In the genomic region with DNA sequence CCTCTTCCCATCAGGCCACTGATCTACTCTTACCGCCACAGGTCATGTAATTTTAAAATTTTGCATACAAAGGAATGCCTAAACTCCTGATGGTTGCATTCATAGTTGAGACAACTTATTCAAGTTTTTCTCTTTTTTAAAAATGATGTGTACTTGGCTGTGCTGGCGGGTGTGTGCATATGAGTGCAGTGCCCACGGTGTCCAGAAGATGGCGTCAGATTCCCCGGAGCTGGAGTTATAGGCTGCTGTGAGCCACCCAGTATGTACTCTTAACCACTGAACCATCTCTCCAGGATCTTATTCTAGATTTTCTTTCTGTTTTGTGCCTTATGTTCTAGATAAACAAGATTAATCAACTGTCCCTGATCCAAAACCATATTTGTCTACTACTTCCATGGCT, we compare ENCODE assay signal across 23 mouse cellular contexts.
DNase-seq lines count a peak whose midpoint lies in the region; ATAC-seq and TF ChIP-seq lines count a peak whose summit lies in the region.
"Had no signal": no experiment of that assay in that cellular context is flagged by ENCODE, and none has a peak within 500 bp of the region (broad histone marks: within the 10 kb centered on the region; RNA-seq: fewer than 3 reads in every experiment).

No protein-coding gene starts in this region.

- H3K36me3 ChIP-seq in heart, postnatal 0 days (replicated peaks; ENCODE audit: control insufficient read depth, insufficient read depth, low read length): no peaks in the 10 kb centered on the region
- H3K36me3 ChIP-seq in heart, embryonic 10.5 days: no peaks in the 10 kb centered on the region
- H3K36me3 ChIP-seq in lung, postnatal 0 days (ENCODE audit: insufficient read depth, low read length): no peaks in the 10 kb centered on the region
- no peaks in the 10 kb centered on the region for H3K36me3 ChIP-seq in ES-E14 (ENCODE audit: control insufficient read depth, insufficient read depth, low read length, poor library complexity, severe bottlenecking)
- H3K36me3 ChIP-seq in embryonic facial prominence, embryonic 15.5 days: no peaks in the 10 kb centered on the region
- H3K36me3 ChIP-seq in forebrain, embryonic 13.5 days (ENCODE audit: poor library complexity, severe bottlenecking): no peaks in the 10 kb centered on the region
- H3K36me3 ChIP-seq: hindbrain, embryonic 15.5 days; liver, embryonic 13.5 days had no signal

- TF ChIP-seq CTCF in heart, postnatal 0 days (IDR thresholded peaks at IDR 0.05; ENCODE audit: low read depth): 0 out of 2 replicates have a peak, but pooled peaks have one; percentile 6
- TF ChIP-seq CTCF in lung, postnatal 0 days (IDR thresholded peaks at IDR 0.05): peak; percentile 21; the same call in 1 of the 2 replicates

- no peak for DNase-seq in heart, postnatal 0 days (ENCODE audit: low spot score)
- DNase-seq in heart, embryonic 10.5 days (ENCODE audit: low spot score): no peak
- no peak for DNase-seq in lung, postnatal 0 days (ENCODE audit: low spot score)
- DNase-seq in lung, adult 18-20 months: no peak
- DNase-seq in ES-E14 (ENCODE audit: low read depth, low spot score): no peak
- no peak for DNase-seq in adrenal gland, postnatal 25 days
- DNase-seq: B cell, adult 2 months; cerebellum, postnatal 14 days; gastrocnemius, postnatal 14 days; heart, postnatal 36 days; kidney, adult 8-10 months; layer of hippocampus, postnatal 36 days; left cerebral cortex, postnatal 4 days; liver, embryonic 13.5 days; lung, postnatal 14 days; thymus, adult 2 months had no signal

- H3K9ac ChIP-seq in heart, postnatal 0 days (replicated peaks; ENCODE audit: low read depth, low read length): no peak overlapping the region
- no peak overlapping the region for H3K9ac ChIP-seq in lung, postnatal 0 days (replicated peaks; ENCODE audit: low read depth)
- H3K9ac ChIP-seq in ES-E14 (ENCODE audit: insufficient read depth, low read depth, low read length, poor library complexity, severe bottlenecking): no peak overlapping the region
- H3K9ac ChIP-seq in embryonic facial prominence, embryonic 15.5 days: no peak overlapping the region
- no peak overlapping the region for H3K9ac ChIP-seq in forebrain, embryonic 13.5 days
- H3K9ac ChIP-seq: hindbrain, embryonic 15.5 days; liver, embryonic 13.5 days had no signal

- 0 out of 2 replicates have a peak, but pooled peaks cover 7% of the 10 kb centered on the region for H3K9me3 ChIP-seq in heart, postnatal 0 days (replicated peaks; ENCODE audit: control insufficient read depth, low read length)
- H3K9me3 ChIP-seq in heart, embryonic 10.5 days: no peaks in the 10 kb centered on the region
- H3K9me3 ChIP-seq in lung, postnatal 0 days (ENCODE audit: low read length): no peaks in the 10 kb centered on the region
- H3K9me3 ChIP-seq in ES-E14 (ENCODE audit: control insufficient read depth, insufficient read depth, low read depth, low read length): peaks cover 2% of the 10 kb centered on the region; the same call in 1 of the 2 replicates
- no peaks in the 10 kb centered on the region for H3K9me3 ChIP-seq in embryonic facial prominence, embryonic 15.5 days (replicated peaks)
- H3K9me3 ChIP-seq in forebrain, embryonic 13.5 days (replicated peaks): peaks cover 5% of the 10 kb centered on the region; the same call in 1 of the 2 replicates
- H3K9me3 ChIP-seq: hindbrain, embryonic 15.5 days; liver, embryonic 13.5 days had no signal

- H3K27ac ChIP-seq in heart, postnatal 0 days (ENCODE audit: low read depth): no peak overlapping the region
- no peak overlapping the region for H3K27ac ChIP-seq in heart, embryonic 10.5 days
- H3K27ac ChIP-seq in lung, postnatal 0 days (ENCODE audit: low read length): no peak overlapping the region
- no peak overlapping the region for H3K27ac ChIP-seq in ES-E14 (ENCODE audit: insufficient read depth, low read depth, low read length, poor library complexity, severe bottlenecking)
- 0 out of 2 replicates have a peak overlapping the region, but pooled peaks have one; percentile 35 for H3K27ac ChIP-seq in embryonic facial prominence, embryonic 15.5 days (replicated peaks)
- no peak overlapping the region for H3K27ac ChIP-seq in forebrain, embryonic 13.5 days
- H3K27ac ChIP-seq: hindbrain, embryonic 15.5 days; liver, embryonic 13.5 days had no signal

- ATAC-seq in heart, postnatal 0 days (ENCODE audit: insufficient read depth, low read depth): no peak
- no peak for ATAC-seq in lung, postnatal 0 days
- ATAC-seq in embryonic facial prominence, embryonic 15.5 days (ENCODE audit: insufficient number of reproducible peaks, low FRiP score, low TSS enrichment, low read depth): no peak
- ATAC-seq in forebrain, embryonic 13.5 days: no peak
- ATAC-seq: activated CD4-positive, CD25-positive, alpha-beta regulatory T cell, adult 4 months; midbrain, embryonic 16.5 days had no signal

- H3K4me1 ChIP-seq in heart, postnatal 0 days (ENCODE audit: control insufficient read depth, insufficient read depth): no peaks in the 10 kb centered on the region
- peaks cover 8% of the 10 kb centered on the region; the same call in 1 of the 2 replicates for H3K4me1 ChIP-seq in heart, embryonic 10.5 days
- H3K4me1 ChIP-seq in lung, postnatal 0 days (ENCODE audit: insufficient read depth, low read depth, low read length): no peaks in the 10 kb centered on the region; the same call in 1 of the 2 replicates
- H3K4me1 ChIP-seq in ES-E14 (ENCODE audit: control insufficient read depth in 2 of 2, insufficient read depth in 2 of 2, low read length in 2 of 2, poor library complexity in 1 of 2): no peaks in the 10 kb centered on the region
- H3K4me1 ChIP-seq in embryonic facial prominence, embryonic 15.5 days: no peaks in the 10 kb centered on the region; the same call in 1 of the 2 replicates
- H3K4me1 ChIP-seq in forebrain, embryonic 13.5 days: no peaks in the 10 kb centered on the region
- H3K4me1 ChIP-seq: hindbrain, embryonic 15.5 days; liver, embryonic 13.5 days had no signal

- in situ Hi-C loops in ES-E14 (cut with MboI; ENCODE audit: low sequenced_read_pairs in 2 of 2, unreplicated experiment in 2 of 2): no loop called here

- WGBS in heart, postnatal 0 days: 86% methylated on average over 5 of the region's 5 CpGs
- 85% methylated on average over 5 of the region's 5 CpGs for WGBS in heart, embryonic 10.5 days
- WGBS in lung, postnatal 0 days: 88% methylated on average over 5 of the region's 5 CpGs
- WGBS in embryonic facial prominence, embryonic 15.5 days: 89% methylated on average over 5 of the region's 5 CpGs
- WGBS in forebrain, embryonic 13.5 days: 88% methylated on average over 5 of the region's 5 CpGs

- no peak overlapping the region for H3K4me2 ChIP-seq in heart, postnatal 0 days (ENCODE audit: low read depth, low read length)
- H3K4me2 ChIP-seq in lung, postnatal 0 days (replicated peaks; ENCODE audit: low read depth, low read length): no peak overlapping the region
- no peak overlapping the region for H3K4me2 ChIP-seq in embryonic facial prominence, embryonic 15.5 days (replicated peaks)
- H3K4me2 ChIP-seq in forebrain, embryonic 13.5 days: no peak overlapping the region
- H3K4me2 ChIP-seq: heart, embryonic 11.5 days; hindbrain, embryonic 15.5 days; liver, embryonic 13.5 days had no signal

- no peaks in the 10 kb centered on the region for H3K27me3 ChIP-seq in heart, postnatal 0 days (ENCODE audit: control insufficient read depth, insufficient read depth, low read length)
- no peaks in the 10 kb centered on the region for H3K27me3 ChIP-seq in heart, embryonic 10.5 days (ENCODE audit: insufficient read depth, poor library complexity, severe bottlenecking)
- no peaks in the 10 kb centered on the region for H3K27me3 ChIP-seq in lung, postnatal 0 days (replicated peaks; ENCODE audit: insufficient read depth, low read length)
- H3K27me3 ChIP-seq in embryonic facial prominence, embryonic 15.5 days: no peaks in the 10 kb centered on the region
- H3K27me3 ChIP-seq in forebrain, embryonic 13.5 days: no peaks in the 10 kb centered on the region
- H3K27me3 ChIP-seq: hindbrain, embryonic 15.5 days; liver, embryonic 13.5 days had no signal

- no peak for TF ChIP-seq EP300 in heart, postnatal 0 days (IDR thresholded peaks at IDR 0.05; ENCODE audit: low read depth)
- no peak for TF ChIP-seq EP300 in lung, postnatal 0 days (IDR thresholded peaks at IDR 0.05)

- no peak overlapping the region for H3K4me3 ChIP-seq in heart, postnatal 0 days (ENCODE audit: low read depth, low read length)
- no peak overlapping the region for H3K4me3 ChIP-seq in heart, embryonic 10.5 days
- H3K4me3 ChIP-seq in lung, postnatal 0 days (ENCODE audit: low read depth, low read length): no peak overlapping the region
- no peak overlapping the region for H3K4me3 ChIP-seq in ES-E14 (ENCODE audit: insufficient read depth in 1 of 2, low read depth in 1 of 2, low read length in 2 of 2, poor library complexity in 1 of 2, severe bottlenecking in 1 of 2)
- H3K4me3 ChIP-seq in embryonic facial prominence, embryonic 15.5 days (replicated peaks): no peak overlapping the region
- no peak overlapping the region for H3K4me3 ChIP-seq in forebrain, embryonic 13.5 days
- H3K4me3 ChIP-seq: hindbrain, embryonic 15.5 days; liver, embryonic 13.5 days; megakaryocyte, embryonic 14.5 days had no signal

TF ChIP-seq in ES-E14, 5 proteins besides CTCF, POLR2A, EP300 and RAD21:
- no peak for TF ChIP-seq ZNF384 (IDR thresholded peaks at IDR 0.05; ENCODE audit: low read depth, low read length)
- TF ChIP-seq ZC3H11A (IDR thresholded peaks at IDR 0.05; ENCODE audit: borderline replicate concordance, low read depth, low read length): peak; percentile 46; the same call in 1 of the 2 replicates
- no peak for TF ChIP-seq MAFK (IDR thresholded peaks at IDR 0.05; ENCODE audit: insufficient read depth, low read depth, low read length)
- TF ChIP-seq HCFC1 (IDR thresholded peaks at IDR 0.05; ENCODE audit: borderline replicate concordance, insufficient read depth, low read length): no peak
